Mouse (Mus musculus) R1 (cell line): ENCODE results near the gene Il27ra.
"Not testable (repeated sequence)": the region's sequence is repeated elsewhere in the genome, so short reads cannot be mapped to it uniquely, and the experiment has no call there.

Source experiments
- DNase-seq: peaks from one replicate; pipeline ENCODE4 v3.0.0-alpha.2; 2018; ENCODE audit warnings: low read depth, low spot score

The Il27ra gene

GRCm38 (mm10) chr8:83996567-83997505, 45.6 kb downstream of the Il27ra start:
- peak; percentile 86 for DNase-seq

- DNase-seq = no peak
Measured at GRCm38 (mm10) chr8:83995973-83996372, 46.4 kb downstream of the Il27ra start.

- DNase-seq = no peak
Measured at GRCm38 (mm10) chr8:83994030-83994429, 48.4 kb downstream of the Il27ra start.

DNA sequence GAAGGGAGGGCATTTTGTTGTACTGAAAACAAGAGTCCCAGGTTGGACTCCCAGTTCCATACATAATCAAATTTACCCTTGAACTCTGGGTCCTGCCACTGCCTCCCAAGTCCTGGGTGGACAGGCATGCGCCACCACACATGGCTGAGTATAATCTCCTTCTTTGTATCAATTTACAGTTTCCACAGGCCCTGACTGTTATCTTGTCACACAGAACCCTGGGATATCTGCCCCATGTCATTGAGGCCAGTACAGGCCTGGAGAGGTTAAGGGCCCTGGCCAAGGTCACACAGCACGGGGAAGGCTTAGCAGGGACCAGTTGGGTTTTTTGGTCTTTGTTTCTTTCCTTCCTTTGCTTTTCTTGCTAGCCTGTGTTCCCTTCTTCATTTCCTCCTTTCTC, 49.9 kb downstream of the Il27ra start:
- no peak for DNase-seq

DNA sequence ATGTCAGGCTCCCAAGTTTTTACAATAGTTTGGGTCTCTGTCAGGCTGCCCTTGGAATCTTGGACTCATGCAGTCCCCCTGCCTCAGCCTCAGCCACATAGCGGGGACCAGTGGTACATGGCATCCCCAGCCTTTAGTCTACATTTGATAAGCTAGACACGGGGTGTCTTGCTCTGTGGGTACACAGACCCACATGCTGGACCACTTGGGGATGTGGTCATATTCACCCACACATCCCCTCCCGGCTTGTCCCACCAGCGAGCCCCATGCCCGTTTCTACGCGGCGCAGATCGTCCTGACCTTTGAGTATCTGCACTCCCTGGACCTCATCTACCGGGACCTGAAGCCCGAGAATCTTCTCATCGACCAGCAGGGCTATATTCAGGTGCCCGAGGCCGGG, 52.2 kb downstream of the Il27ra start:
- no peak for DNase-seq

GRCm38 (mm10) chr8:83989243-83989642, 53.1 kb downstream of the Il27ra start:
- no peak for DNase-seq

DNA sequence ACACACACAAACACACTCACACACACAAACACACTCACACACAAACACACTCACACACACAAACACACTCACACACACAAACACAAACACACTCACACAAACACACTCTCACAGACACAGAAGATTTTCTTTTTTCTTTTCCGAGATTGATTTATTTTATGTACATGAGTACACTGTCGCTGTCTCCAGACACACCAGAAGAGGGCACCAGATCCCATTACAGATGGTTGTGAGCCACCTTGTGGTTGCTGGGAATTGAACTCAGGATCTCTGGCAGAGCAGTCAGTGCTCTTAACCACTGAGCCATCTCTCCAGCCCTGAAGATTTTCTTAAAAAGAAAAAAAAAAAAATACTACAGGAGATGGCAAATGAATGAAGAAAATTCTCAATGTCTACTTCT, 59.2 kb downstream of the Il27ra start:
- not testable (repeated sequence) for DNase-seq

- no peak for DNase-seq
Measured at GRCm38 (mm10) chr8:83982449-83982848, 59.9 kb downstream of the Il27ra start.

DNA sequence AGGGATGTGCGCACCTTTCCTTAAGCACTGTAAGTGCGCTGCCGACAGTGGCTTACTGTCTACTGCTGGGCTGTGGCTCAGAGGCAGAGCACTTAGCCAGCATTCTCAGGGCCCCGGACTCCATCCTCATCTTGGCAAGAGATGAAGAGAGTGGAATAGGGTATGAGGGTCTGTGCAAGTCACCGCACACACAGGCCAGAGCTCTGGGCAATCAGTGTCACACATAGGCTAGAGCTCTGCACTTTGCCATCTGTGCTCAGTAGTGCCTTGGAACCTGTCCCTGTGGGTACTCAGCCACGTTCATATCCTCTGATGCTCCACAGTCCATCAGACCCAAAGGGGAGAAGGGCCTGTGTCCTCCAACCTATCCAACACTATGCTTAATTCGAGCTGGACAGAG, 60.9 kb downstream of the Il27ra start:
- no peak for DNase-seq

DNA sequence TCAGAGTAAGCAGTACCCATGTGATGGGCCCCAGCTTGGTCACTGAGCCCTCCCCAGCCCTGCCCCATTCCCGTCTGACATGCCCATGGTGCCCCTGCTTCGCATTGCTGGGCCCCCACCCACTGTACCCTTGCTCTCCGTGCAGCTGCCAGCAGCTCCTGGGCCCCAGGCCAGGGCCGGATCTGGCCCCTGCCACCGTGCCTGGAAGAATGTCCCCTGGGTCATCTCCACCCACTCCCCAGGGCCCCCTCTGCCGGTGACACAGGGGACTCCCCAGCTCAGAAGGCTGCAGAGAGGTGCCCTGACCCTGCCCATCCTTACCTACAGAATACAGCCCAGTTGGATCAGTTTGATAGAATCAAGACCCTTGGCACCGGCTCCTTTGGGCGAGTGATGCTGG, 61.5 kb downstream of the Il27ra start:
- no peak for DNase-seq
